Mouse (Mus musculus): ENCODE results near the gene Cand2. TPM values are rescaled to one million over a fixed set of nuclear protein-coding genes. Genes with fewer than 3 reads are reported as not detected.
"Not testable (repeated sequence)": the region's sequence is repeated elsewhere in the genome, so short reads cannot be mapped to it uniquely, and the experiment has no call there.

Cand2 gene
- total RNA-seq, 1 experiment, result 10.7 TPM

DNA sequence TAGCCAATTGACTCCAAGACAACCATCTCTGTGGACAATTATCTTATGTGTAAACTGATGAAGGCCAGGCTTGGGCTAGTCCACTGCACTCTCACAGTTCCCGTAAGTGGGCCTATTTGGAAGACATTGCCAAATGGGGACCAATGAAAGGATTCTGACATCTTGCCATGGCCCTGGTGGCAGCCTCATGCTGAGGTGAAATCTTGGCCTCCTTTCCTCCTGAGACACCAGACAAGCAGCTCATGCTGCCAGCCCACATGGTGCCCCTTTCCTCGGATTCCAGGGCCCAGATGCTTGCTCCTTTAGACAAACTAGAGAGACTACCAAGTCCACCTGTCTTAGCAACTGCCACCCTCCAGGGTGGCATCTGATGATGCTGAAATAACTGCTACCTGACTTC is 43.8 kb downstream of the Cand2 start:
- TF ChIP-seq HCFC1 (IDR thresholded peaks at IDR 0.05; ENCODE audit: borderline replicate concordance, insufficient read depth, low read length), result no peak
- no peak for TF ChIP-seq MAFK (IDR thresholded peaks at IDR 0.05; ENCODE audit: insufficient read depth, low read depth, low read length)
- no peak for TF ChIP-seq ZNF384 (IDR thresholded peaks at IDR 0.05; ENCODE audit: low read depth, low read length)
- TF ChIP-seq CHD2 (IDR thresholded peaks at IDR 0.05; ENCODE audit: low read depth, low read length), result no peak
- no peak for TF ChIP-seq ZC3H11A (IDR thresholded peaks at IDR 0.05; ENCODE audit: borderline replicate concordance, low read depth, low read length)
- H3K4me3 ChIP-seq (ENCODE audit: insufficient read depth in 1 of 2, low read depth in 1 of 2, low read length in 2 of 2, poor library complexity in 1 of 2, severe bottlenecking in 1 of 2), result no peak overlapping the region
- no peak overlapping the region for H3K27ac ChIP-seq (ENCODE audit: insufficient read depth, low read depth, low read length, poor library complexity, severe bottlenecking)
- in situ Hi-C loops (cut with MboI; ENCODE audit: low sequenced_read_pairs in 2 of 2, unreplicated experiment in 2 of 2), result no loop called here
- no peaks in the 10 kb centered on the region for H3K36me3 ChIP-seq (ENCODE audit: control insufficient read depth, insufficient read depth, low read length, poor library complexity, severe bottlenecking)
- no peaks in the 10 kb centered on the region for H3K9me3 ChIP-seq (ENCODE audit: control insufficient read depth, insufficient read depth, low read depth, low read length)
- DNase-seq (ENCODE audit: low read depth, low spot score), result no peak
- H3K9ac ChIP-seq (ENCODE audit: insufficient read depth, low read depth, low read length, poor library complexity, severe bottlenecking), result no peak overlapping the region
- no peaks in the 10 kb centered on the region; a peak in 2 of 4 replicates for H3K4me1 ChIP-seq (ENCODE audit: control insufficient read depth in 2 of 2, insufficient read depth in 2 of 2, low read length in 2 of 2, poor library complexity in 1 of 2)

- Histone ChIP-seq H3K4me3 (ENCODE audit: insufficient read depth in 1 of 2, low read depth in 1 of 2, low read length in 2 of 2, poor library complexity in 1 of 2, severe bottlenecking in 1 of 2) (no peak overlapping the region), H3K36me3 (ENCODE audit: control insufficient read depth, insufficient read depth, low read length, poor library complexity, severe bottlenecking) (no peaks in the 10 kb centered on the region), H3K4me1 (ENCODE audit: control insufficient read depth in 2 of 2, insufficient read depth in 2 of 2, low read length in 2 of 2, poor library complexity in 1 of 2) (no peaks in the 10 kb centered on the region), H3K9ac (ENCODE audit: insufficient read depth, low read depth, low read length, poor library complexity, severe bottlenecking) (no peak overlapping the region), H3K9me3 (ENCODE audit: control insufficient read depth, insufficient read depth, low read depth, low read length) (no peaks in the 10 kb centered on the region), H3K27ac (ENCODE audit: insufficient read depth, low read depth, low read length, poor library complexity, severe bottlenecking) (no peak overlapping the region)
- DNase-seq (ENCODE audit: low read depth, low spot score), result no peak
- in situ Hi-C loops (cut with MboI; ENCODE audit: low sequenced_read_pairs in 2 of 2, unreplicated experiment in 2 of 2), result no loop called here
- TF ChIP-seq HCFC1 (IDR thresholded peaks at IDR 0.05; ENCODE audit: borderline replicate concordance, insufficient read depth, low read length), result no peak
- no peak for TF ChIP-seq ZNF384 (IDR thresholded peaks at IDR 0.05; ENCODE audit: low read depth, low read length)
- TF ChIP-seq ZC3H11A (IDR thresholded peaks at IDR 0.05; ENCODE audit: borderline replicate concordance, low read depth, low read length), result no peak
- no peak for TF ChIP-seq CHD2 (IDR thresholded peaks at IDR 0.05; ENCODE audit: low read depth, low read length)
- no peak for TF ChIP-seq MAFK (IDR thresholded peaks at IDR 0.05; ENCODE audit: insufficient read depth, low read depth, low read length)
Observed at GRCm38 (mm10) chr6:115821216-115821993, 47.1 kb downstream of the Cand2 start.

DNA sequence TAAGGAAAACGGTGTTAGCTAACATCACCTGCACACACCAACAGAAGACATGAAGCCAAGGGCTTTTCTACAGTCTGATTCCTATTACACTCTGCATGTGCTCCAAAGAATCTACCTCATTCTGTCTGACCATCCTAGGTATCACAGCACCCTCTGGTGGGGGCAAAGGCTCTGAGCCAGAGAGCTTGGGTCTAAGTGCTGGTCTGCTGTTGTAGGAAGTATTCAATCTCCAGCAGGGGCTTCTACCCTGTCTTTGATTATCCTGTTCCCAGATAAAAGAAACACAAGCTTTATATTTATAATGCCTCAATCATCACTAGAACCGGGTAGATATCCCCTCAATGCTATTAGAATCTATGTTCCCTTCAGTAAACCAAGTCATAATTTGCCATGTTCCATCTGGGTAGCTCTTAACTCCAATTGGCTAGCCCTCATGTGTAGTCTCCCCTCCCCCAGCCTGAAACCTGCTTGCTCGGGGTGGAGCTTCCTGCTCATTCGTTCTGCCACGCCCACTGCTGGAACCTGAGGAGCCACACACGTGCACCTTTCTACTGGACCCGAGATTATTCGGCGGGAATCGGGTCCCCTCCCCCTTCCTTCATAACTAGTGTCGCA is 49.6 kb downstream of the Cand2 start:
- H3K4me1 ChIP-seq (ENCODE audit: control insufficient read depth in 2 of 2, insufficient read depth in 2 of 2, low read length in 2 of 2, poor library complexity in 1 of 2); H3K36me3 ChIP-seq (ENCODE audit: control insufficient read depth, insufficient read depth, low read length, poor library complexity, severe bottlenecking); H3K4me3 ChIP-seq (ENCODE audit: insufficient read depth in 1 of 2, low read depth in 1 of 2, low read length in 2 of 2, poor library complexity in 1 of 2, severe bottlenecking in 1 of 2); H3K9ac ChIP-seq (ENCODE audit: insufficient read depth, low read depth, low read length, poor library complexity, severe bottlenecking); H3K27ac ChIP-seq (ENCODE audit: insufficient read depth, low read depth, low read length, poor library complexity, severe bottlenecking); in situ Hi-C loops (cut with MboI; ENCODE audit: low sequenced_read_pairs in 2 of 2, unreplicated experiment in 2 of 2); H3K9me3 ChIP-seq (ENCODE audit: control insufficient read depth, insufficient read depth, low read depth, low read length): not testable (repeated sequence)
- DNase-seq (ENCODE audit: low read depth, low spot score), result peak; percentile 43

GRCm38 (mm10) chr6:115830779-115831601 is 56.7 kb downstream of the Cand2 start:
- Histone ChIP-seq H3K9me3 (ENCODE audit: control insufficient read depth, insufficient read depth, low read depth, low read length) (no peaks in the 10 kb centered on the region), H3K36me3 (ENCODE audit: control insufficient read depth, insufficient read depth, low read length, poor library complexity, severe bottlenecking) (no peaks in the 10 kb centered on the region), H3K4me1 (ENCODE audit: control insufficient read depth in 2 of 2, insufficient read depth in 2 of 2, low read length in 2 of 2, poor library complexity in 1 of 2) (no peaks in the 10 kb centered on the region), H3K4me3 (ENCODE audit: insufficient read depth in 1 of 2, low read depth in 1 of 2, low read length in 2 of 2, poor library complexity in 1 of 2, severe bottlenecking in 1 of 2) (no peak overlapping the region), H3K9ac (ENCODE audit: insufficient read depth, low read depth, low read length, poor library complexity, severe bottlenecking) (no peak overlapping the region), H3K27ac (ENCODE audit: insufficient read depth, low read depth, low read length, poor library complexity, severe bottlenecking) (no peak overlapping the region)
- no peak for DNase-seq (ENCODE audit: low read depth, low spot score)
- TF ChIP-seq ZNF384 (IDR thresholded peaks at IDR 0.05; ENCODE audit: low read depth, low read length) (no peak), HCFC1 (IDR thresholded peaks at IDR 0.05; ENCODE audit: borderline replicate concordance, insufficient read depth, low read length) (no peak), CHD2 (IDR thresholded peaks at IDR 0.05; ENCODE audit: low read depth, low read length) (no peak), MAFK (IDR thresholded peaks at IDR 0.05; ENCODE audit: insufficient read depth, low read depth, low read length) (no peak), ZC3H11A (IDR thresholded peaks at IDR 0.05; ENCODE audit: borderline replicate concordance, low read depth, low read length) (no peak)
- in situ Hi-C loops (cut with MboI; ENCODE audit: low sequenced_read_pairs in 2 of 2, unreplicated experiment in 2 of 2), result no loop called here
